Mouse (Mus musculus) bone marrow macrophage, adult 2 months (primary cell): ENCODE data around the gene Kank2.

ENCODE experiments used
- CTCF ChIP-seq: IDR thresholded peaks from 2 replicates; pipeline ENCODE4 v1.5.1; 2012; ENCODE audit warnings: low read depth, mild to moderate bottlenecking, low read length, moderate library complexity
- POLR2A ChIP-seq: IDR thresholded peaks from 2 replicates; pipeline ENCODE4 v1.6.1; 2012; ENCODE audit warnings: mild to moderate bottlenecking, low read depth, low read length, borderline replicate concordance

- no peak for TF ChIP-seq CTCF
- no peak for TF ChIP-seq POLR2A
Measured at GRCm38 (mm10) chr9:21794344-21794834, 4.2 kb downstream of the Kank2 start.
